Mouse (Mus musculus) small intestine, adult 2 months (tissue): ENCODE data around the gene Litaf. TPM values are rescaled to one million over a fixed set of nuclear protein-coding genes. Genes with fewer than 3 reads are reported as not detected.
A peak's percentile ranks its signal among the peaks of the same experiment; 100 is the strongest.

Experiments
- H3K27ac ChIP-seq: fragments of 200-500 bp; 2 replicates; pipeline ENCODE4 v1.5.1; 2012; ENCODE audit warnings: low read depth, low read length, control low read depth, inconsistent platforms; ENCODE audit not compliant: insufficient read depth
- H3K27me3 ChIP-seq: fragments of 200-500 bp; 2 replicates; pipeline ENCODE4 v1.6.1; 2012; ENCODE audit warnings: mild to moderate bottlenecking, moderate library complexity, low read length, inconsistent platforms; ENCODE audit not compliant: control insufficient read depth, insufficient read depth
- H3K36me3 ChIP-seq: fragments of 200-500 bp; 2 replicates; pipeline ENCODE4 v1.6.1; 2012; ENCODE audit warnings: mild to moderate bottlenecking, low read length, control low read depth, inconsistent platforms; ENCODE audit not compliant: control insufficient read depth, insufficient read depth
- H3K4me1 ChIP-seq: fragments of 200-500 bp; 2 replicates; pipeline ENCODE4 v1.6.1; 2012; ENCODE audit warnings: low read length, inconsistent platforms, mixed read lengths; ENCODE audit not compliant: control insufficient read depth, insufficient read depth, insufficient read length
- H3K4me3 ChIP-seq: fragments of 200-500 bp; 2 replicates; pipeline ENCODE4 v1.5.1; 2012; ENCODE audit warnings: low read depth, mild to moderate bottlenecking, control low read depth, inconsistent platforms, low read length, moderate library complexity
- CTCF ChIP-seq: fragments of 200-500 bp; IDR thresholded peaks from 2 replicates; pipeline ENCODE4 v1.5.1; 2012; ENCODE audit warnings: low read depth, mild to moderate bottlenecking, control low read depth, inconsistent platforms, low read length, moderate library complexity, mixed read lengths; ENCODE audit not compliant: insufficient replicate concordance, insufficient read length; ENCODE audit errors: extremely low read depth
- POLR2A ChIP-seq: fragments of 200-500 bp; IDR thresholded peaks from 2 replicates; pipeline ENCODE4 v1.6.1; 2012; ENCODE audit warnings: low read depth, mild to moderate bottlenecking, control low read depth, inconsistent platforms, low read length, moderate library complexity
- WGBS: fragments of 180-500 bp; shearing (Covaris S2); methylation state at CpG from one replicate; pipeline ENCODE4 v1.1.7; 2018; 5-methylcytosine and 5-hydroxymethylcytosine counted together
- polyA plus RNA-seq: library from polyadenylated mRNA; depleted of rRNA; stranded (reverse); fragments of >200 nt; gene quantifications from 2 replicates; pipeline ENCODE4 v1.2.3, GENCODE M21; 2012

Gene Litaf
- polyA plus RNA-seq, 1 experiment: 497 TPM

DNA sequence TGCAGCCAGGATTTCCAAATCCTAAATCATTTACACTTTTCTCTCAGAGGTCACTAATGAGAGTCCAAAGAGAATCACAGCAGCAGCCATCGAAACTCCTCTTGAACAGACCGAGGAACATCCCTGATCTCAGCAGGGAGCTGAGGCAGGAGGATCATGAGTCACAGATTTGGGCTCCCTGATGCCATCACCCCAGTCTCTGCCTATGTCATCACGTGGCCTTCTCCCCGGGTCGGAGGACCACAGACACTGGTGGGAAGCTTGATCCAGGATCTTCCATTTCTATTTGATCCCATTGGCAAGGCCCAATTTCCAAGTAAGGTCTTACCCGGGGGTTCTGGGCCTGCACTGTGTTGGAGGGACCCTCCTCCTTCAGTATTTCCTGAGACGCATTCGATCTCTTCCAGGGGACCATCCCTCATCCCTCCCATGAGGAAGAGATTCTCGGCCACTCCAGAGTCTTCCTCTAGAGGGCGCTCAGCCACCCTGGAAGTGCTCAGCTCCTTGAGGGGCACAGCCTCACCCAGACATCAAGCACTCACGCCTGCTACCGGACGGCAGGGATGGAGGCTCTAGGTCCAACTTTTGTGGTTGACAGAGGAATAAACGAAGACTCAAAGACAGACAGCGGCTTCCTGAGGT is 30.0 kb downstream of the Litaf start:
- H3K36me3 ChIP-seq: no peaks in the 10 kb centered on the region
- H3K4me3 ChIP-seq: no peak overlapping the region
- no peaks in the 10 kb centered on the region for H3K4me1 ChIP-seq
- H3K27ac ChIP-seq: no peak overlapping the region
- TF ChIP-seq CTCF (peak; percentile 87), POLR2A (no peak)
- H3K27me3 ChIP-seq: no peaks in the 10 kb centered on the region
- 27% methylated on average over 15 of the region's 15 CpGs for WGBS

DNA sequence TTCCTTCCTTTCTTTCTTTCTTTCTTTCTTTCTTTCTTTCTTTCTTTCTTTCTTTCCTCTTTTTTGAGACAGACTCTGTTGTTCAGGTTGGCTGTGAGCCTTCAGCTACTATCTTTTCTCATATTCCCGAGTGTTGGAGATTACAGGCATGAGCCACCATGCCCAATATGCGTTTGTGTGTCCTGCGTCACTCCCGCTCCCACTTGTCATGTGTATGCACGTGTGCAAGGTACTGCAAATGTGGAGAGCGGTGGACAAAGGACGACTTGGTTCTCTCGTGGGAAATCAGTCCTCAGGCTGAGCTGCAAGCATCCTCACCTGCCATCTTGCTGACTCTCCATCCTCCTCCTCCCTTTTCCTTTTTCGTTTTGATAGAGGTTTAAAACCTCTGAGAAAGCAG is 30.7 kb downstream of the Litaf start:
- H3K36me3 ChIP-seq: no peaks in the 10 kb centered on the region
- WGBS: 83% methylated on average over 9 of the region's 9 CpGs
- H3K27me3 ChIP-seq: no peaks in the 10 kb centered on the region
- H3K4me1 ChIP-seq: no peaks in the 10 kb centered on the region
- H3K4me3 ChIP-seq: no peak overlapping the region
- TF ChIP-seq POLR2A: no peak
- H3K27ac ChIP-seq: no peak overlapping the region

DNA sequence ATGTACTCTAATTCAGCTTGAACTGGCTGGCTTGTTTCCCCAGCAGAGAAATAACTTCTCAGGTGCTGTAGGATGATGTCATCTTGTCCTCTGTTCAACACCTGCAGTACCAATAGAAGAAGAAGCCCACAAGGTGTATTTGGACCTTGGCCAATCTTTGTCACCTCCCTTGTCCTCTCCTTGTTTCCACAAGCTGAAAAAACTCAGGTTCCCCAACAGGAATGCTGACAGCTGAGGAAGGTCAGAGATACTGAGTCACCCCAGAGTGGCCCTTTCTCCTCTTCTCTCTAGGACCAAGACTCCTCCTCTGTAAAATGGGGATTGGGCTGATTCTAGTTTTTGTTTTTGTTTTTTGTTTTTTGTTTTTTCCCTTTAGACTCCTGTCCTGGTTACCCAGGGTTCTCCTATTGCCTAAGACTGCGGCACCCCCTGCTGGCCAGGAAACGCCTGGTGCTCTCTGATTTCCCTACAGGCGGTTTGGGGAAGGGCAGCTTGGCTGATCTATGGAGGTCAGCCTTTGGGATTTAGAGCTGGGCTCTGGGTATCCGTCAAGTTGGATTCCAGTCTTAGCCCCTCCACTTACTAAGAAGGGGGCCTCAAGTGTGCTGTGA is 31.7 kb downstream of the Litaf start:
- Histone ChIP-seq H3K36me3 (no peaks in the 10 kb centered on the region), H3K4me3 (no peak overlapping the region), H3K4me1 (no peaks in the 10 kb centered on the region), H3K27me3 (no peaks in the 10 kb centered on the region), H3K27ac (no peak overlapping the region)
- TF ChIP-seq CTCF: peak; percentile 100
- TF ChIP-seq POLR2A: no peak
- 2% methylated on average over 4 of the region's 4 CpGs for WGBS

DNA sequence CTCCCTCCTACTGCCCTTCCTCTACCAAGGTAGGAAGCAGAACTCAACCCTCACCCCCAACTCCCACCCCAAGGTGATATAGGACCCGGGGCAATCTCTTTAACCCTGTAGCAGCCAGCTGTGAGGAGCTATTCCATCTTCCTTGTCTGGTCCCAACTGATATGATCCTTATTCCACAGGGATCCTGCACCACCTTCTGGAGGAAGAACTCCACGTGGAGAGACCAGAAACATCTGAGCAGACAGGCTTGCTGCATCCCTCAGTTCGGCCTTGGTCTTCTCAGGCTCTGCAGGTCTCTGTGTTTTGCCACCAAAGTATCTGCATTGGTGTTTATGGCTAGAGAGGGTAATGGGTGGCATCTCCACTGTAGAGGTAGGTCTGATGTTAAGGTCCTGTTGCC is 34.6 kb downstream of the Litaf start:
- Histone ChIP-seq H3K4me1 (no peaks in the 10 kb centered on the region), H3K27me3 (no peaks in the 10 kb centered on the region), H3K4me3 (no peak overlapping the region), H3K27ac (no peak overlapping the region), H3K36me3 (no peaks in the 10 kb centered on the region)
- 42% methylated on average over 3 of the region's 3 CpGs for WGBS
- TF ChIP-seq POLR2A: no peak
- TF ChIP-seq CTCF: peak; percentile 19; the same call in 1 of the 2 replicates

DNA sequence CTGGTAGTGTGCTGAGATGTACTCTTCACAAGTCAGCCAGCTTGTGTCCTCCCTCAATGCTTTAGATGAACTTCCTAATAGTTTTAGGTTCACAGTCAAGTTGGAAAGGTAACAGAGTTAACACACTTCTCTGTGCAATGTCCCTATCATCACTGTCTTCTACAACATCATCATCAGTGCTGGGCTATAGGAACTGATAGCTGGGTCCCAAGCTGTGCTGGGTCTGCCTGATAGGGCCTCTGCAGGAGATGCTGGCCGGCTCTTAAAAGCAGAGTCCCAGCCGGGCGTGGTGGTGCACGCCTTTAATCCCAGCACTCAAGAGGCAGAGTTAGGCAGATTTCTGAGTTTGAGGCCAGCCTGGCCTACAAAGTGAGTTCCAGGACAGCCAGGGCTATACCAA is 35.1 kb downstream of the Litaf start:
- Histone ChIP-seq H3K4me3 (no peak overlapping the region), H3K36me3 (no peaks in the 10 kb centered on the region), H3K27ac (no peak overlapping the region), H3K27me3 (no peaks in the 10 kb centered on the region), H3K4me1 (no peaks in the 10 kb centered on the region)
- TF ChIP-seq CTCF: no peak
- no peak for TF ChIP-seq POLR2A
- 74% methylated on average over 4 of the region's 4 CpGs for WGBS

DNA sequence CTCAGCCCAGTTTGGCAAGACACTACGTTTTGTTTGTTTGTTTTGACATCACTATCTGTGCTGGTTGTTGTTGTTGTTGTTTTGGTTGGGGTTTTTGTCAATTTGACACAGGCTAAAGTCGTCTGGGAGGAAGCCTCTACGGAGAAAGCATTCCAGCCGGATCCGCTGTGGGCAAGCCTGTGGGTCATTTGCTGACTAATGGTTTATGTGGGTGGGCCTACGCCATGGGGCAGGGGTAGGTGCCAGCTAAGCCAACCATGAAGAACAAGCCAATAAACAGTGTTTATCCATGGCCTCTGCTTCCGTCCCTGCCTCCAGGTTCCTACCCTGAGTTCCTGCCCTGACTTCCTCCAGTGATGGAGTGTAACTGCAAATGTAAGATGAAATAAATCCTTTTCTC is 37.8 kb downstream of the Litaf start:
- TF ChIP-seq POLR2A (no peak), CTCF (no peak)
- no peaks in the 10 kb centered on the region; the same call in 1 of the 2 replicates for H3K4me1 ChIP-seq
- H3K4me3 ChIP-seq: no peak overlapping the region
- H3K36me3 ChIP-seq: no peaks in the 10 kb centered on the region
- no peak overlapping the region for H3K27ac ChIP-seq
- WGBS: 85% methylated on average over 7 of the region's 7 CpGs
- no peaks in the 10 kb centered on the region for H3K27me3 ChIP-seq

DNA sequence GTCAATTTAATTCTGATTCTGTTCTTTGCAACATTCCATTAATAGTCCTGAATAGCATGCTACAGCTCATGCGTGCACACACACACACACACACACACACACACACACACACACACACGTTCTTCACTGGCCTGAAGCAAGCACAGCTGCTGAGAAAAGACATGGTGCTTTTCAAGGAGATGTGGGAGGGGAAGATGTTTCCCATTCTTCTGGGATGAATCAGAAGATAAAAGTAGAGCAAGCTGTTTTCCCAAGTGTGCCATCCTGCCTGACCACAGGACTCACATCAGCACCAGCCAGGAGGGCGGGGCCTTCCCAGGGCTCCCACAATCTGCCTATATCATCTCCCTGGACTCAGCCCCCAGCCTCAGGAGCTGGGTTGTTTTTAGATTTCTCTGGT is 41.1 kb downstream of the Litaf start:
- 75% methylated on average over 3 of the region's 3 CpGs for WGBS
- no peaks in the 10 kb centered on the region for H3K27me3 ChIP-seq
- no peaks in the 10 kb centered on the region; the same call in 1 of the 2 replicates for H3K4me1 ChIP-seq
- no peak overlapping the region for H3K27ac ChIP-seq
- H3K36me3 ChIP-seq: no peaks in the 10 kb centered on the region
- no peak overlapping the region for H3K4me3 ChIP-seq
- TF ChIP-seq POLR2A (no peak), CTCF (no peak)

DNA sequence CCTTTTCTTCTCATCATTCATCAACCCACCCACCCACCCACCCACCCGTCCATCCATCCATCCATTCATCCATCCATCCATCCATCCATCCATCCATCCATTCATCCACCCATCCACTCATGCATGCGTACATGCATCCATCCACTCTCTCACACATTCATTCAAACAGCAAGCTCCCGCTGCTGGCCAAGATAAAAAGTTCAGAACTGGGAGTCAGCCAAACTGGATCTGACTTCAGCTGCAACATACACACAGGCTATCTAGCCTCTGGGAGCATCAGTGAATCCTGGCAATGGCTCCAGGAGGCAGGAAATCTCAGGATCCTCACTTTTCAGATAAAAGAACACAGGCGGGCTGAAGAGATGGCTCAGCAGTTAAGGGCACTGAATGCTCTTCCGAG is 42.3 kb downstream of the Litaf start:
- WGBS: 72% methylated on average over 5 of the region's 5 CpGs
- Histone ChIP-seq H3K4me3 (no peak overlapping the region), H3K36me3 (no peaks in the 10 kb centered on the region), H3K27me3 (no peaks in the 10 kb centered on the region), H3K4me1 (no peaks in the 10 kb centered on the region; the same call in 1 of the 2 replicates), H3K27ac (no peak overlapping the region)
- TF ChIP-seq CTCF: no peak
- no peak for TF ChIP-seq POLR2A
